Mouse (Mus musculus): ENCODE data around the gene Ehmt2. TPM values are rescaled to one million over a fixed set of nuclear protein-coding genes. Genes with fewer than 3 reads are reported as not detected.
"Not testable (repeated sequence)": the region's sequence is repeated elsewhere in the genome, so short reads cannot be mapped to it uniquely, and the experiment has no call there.

The Ehmt2 gene
- polyA plus RNA-seq, 1 experiment from 2014 or later = 92.8 TPM

DNA sequence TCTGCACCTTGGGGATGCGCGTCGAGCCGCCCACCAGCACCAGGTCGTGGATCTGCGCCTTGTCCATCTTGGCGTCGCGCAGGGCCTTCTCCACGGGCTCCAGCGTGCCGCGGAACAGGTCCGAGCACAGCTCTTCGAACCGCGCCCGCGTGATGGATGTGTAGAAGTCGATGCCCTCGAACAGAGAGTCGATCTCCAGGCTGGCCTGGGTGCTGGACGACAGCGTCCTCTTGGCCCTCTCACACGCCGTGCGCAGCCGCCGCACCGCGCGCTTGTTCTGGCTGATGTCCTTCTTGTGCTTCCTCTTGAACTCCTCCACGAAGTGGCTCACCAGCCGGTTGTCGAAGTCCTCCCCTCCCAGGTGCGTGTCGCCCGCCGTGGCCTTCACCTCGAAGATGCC, 59.7 kb downstream of the Ehmt2 start:
- peaks cover 17% of the 10 kb centered on the region for H3K4me1 ChIP-seq (ENCODE audit: insufficient read depth, low read length)
- ATAC-seq (ENCODE audit: low FRiP score, low TSS enrichment); H3K4me3 ChIP-seq (ENCODE audit: low read length); H3K9ac ChIP-seq (replicated peaks; ENCODE audit: low read length); H3K9me3 ChIP-seq (ENCODE audit: low read length); H3K27ac ChIP-seq (ENCODE audit: low read length); H3K36me3 ChIP-seq (ENCODE audit: insufficient read depth, low read length); H3K27me3 ChIP-seq (ENCODE audit: insufficient read depth, low read length); H3K4me2 ChIP-seq (replicated peaks; ENCODE audit: low read depth, low read length): not testable (repeated sequence)
- 19% methylated on average over 21 of the region's 40 CpGs for WGBS

DNA sequence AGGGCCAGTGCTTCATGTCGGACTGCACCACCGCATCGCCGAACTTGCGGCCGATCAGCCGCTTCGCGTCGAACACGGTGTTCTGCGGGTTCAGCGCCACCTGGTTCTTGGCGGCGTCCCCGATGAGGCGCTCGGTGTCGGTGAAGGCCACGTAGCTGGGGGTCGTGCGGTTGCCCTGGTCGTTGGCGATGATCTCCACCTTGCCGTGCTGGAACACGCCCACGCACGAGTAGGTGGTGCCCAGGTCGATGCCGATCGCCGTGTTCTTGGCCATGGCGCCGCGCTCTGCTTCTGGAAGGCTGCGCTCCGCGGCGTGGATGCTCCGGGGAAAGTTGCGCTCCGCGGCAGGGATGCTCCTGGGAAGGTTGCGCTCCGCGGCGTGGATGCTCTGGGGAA, 60.5 kb downstream of the Ehmt2 start:
- H3K27me3 ChIP-seq (ENCODE audit: insufficient read depth, low read length); H3K36me3 ChIP-seq (ENCODE audit: insufficient read depth, low read length); H3K9me3 ChIP-seq (ENCODE audit: low read length); H3K9ac ChIP-seq (replicated peaks; ENCODE audit: low read length); ATAC-seq (ENCODE audit: low FRiP score, low TSS enrichment); H3K27ac ChIP-seq (ENCODE audit: low read length): not testable (repeated sequence)
- Histone ChIP-seq H3K4me1 (ENCODE audit: insufficient read depth, low read length) (peaks cover 17% of the 10 kb centered on the region), H3K4me3 (ENCODE audit: low read length) (peak overlapping the region; percentile 56), H3K4me2 (replicated peaks; ENCODE audit: low read depth, low read length) (peak overlapping the region; percentile 53)
- under 1% methylated on average over 18 of the region's 47 CpGs for WGBS

DNA sequence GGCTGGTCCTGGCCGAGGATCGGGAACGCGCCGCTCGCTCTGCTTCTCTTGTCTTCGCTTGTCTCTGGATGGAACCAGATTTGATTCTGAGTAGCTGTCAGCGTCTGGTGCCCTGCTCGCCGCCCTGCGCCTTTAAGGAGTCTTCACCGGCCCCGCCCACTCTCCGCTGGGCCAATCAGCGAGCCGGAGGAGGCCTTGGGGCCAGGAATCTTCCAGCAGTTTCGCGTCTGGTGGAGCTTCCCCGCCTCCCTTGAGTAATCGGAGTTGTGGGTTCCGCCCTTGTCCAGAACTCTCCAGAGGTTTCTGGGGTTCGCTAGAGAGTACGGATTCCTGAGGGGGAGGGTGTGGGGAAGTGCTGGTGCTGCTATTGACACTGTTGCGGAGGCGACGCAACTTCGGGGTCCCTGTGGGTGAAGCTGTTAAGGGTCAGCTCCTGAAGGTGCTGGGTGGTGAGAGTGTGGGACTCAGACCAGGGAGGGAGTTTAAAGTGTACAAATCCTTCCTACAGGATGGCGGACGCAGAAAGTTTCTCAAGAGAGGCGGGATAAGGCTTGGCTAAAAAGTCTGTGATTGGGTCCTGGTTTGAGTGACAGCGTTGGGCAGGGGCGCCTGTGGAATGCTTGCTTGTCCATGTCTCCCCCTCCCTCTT, 61.0 kb downstream of the Ehmt2 start, which contains the start of gene Hspa1b:
Gene Hspa1b, minus strand, starts transcription at position 109 of the 649 bp plus-strand sequence.
- ATAC-seq (ENCODE audit: low FRiP score, low TSS enrichment) = peak; percentile 92
- WGBS = 0% methylated on average over 27 of the region's 32 CpGs
- not testable (repeated sequence) for H3K36me3 ChIP-seq (ENCODE audit: insufficient read depth, low read length); H3K27me3 ChIP-seq (ENCODE audit: insufficient read depth, low read length); H3K9me3 ChIP-seq (ENCODE audit: low read length)
- Histone ChIP-seq H3K4me2 (replicated peaks; ENCODE audit: low read depth, low read length) (peak within 1 kb of the TSS; percentile 69), H3K4me1 (ENCODE audit: insufficient read depth, low read length) (peaks cover 18% of the 10 kb centered on the region), H3K27ac (ENCODE audit: low read length) (peak within 1 kb of the TSS; percentile 99), H3K4me3 (ENCODE audit: low read length) (peak within 1 kb of the TSS; percentile 56), H3K9ac (replicated peaks; ENCODE audit: low read length) (peak within 1 kb of the TSS; percentile 83)

DNA sequence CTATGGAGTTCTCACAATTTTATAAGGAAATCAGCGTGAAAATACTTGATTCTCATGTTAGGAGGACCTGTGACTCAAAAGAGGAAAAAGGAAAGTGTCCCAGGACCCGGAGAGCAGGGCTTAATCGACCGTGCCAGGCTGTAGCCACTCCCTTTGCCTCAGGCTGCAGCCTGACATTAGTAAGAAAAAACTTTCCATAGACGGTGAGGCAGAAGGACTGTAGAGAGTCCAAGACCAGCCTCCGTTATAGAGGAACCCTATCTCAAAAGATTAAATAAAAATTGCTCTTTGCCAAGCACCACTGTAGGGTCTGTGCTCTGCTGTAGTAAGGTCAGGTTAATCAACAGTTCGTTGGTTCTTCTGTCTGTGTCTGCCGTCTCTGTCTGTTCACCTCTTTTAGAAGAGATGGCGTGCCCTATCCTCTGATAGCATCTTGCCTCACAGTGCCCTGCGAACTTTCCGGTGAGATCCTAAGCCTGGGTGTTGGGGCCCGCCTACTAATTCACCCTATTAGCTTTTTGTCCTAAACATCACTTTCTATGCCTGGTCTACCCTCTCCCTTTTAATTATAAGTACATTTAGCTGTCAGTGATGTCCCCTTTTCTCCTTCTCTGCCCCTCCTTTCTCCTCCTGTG, 61.7 kb downstream of the Ehmt2 start:
- peak overlapping the region; percentile 56 for H3K4me3 ChIP-seq (ENCODE audit: low read length)
- peak overlapping the region; percentile 69 for H3K4me2 ChIP-seq (replicated peaks; ENCODE audit: low read depth, low read length)
- H3K9ac ChIP-seq (replicated peaks; ENCODE audit: low read length) = peak overlapping the region; percentile 83
- no peaks in the 10 kb centered on the region for H3K36me3 ChIP-seq (ENCODE audit: insufficient read depth, low read length)
- H3K27ac ChIP-seq (ENCODE audit: low read length) = peak overlapping the region; percentile 99
- ATAC-seq (ENCODE audit: low FRiP score, low TSS enrichment) = peak; percentile 35
- 8% methylated on average over 12 of the region's 12 CpGs for WGBS
- H3K27me3 ChIP-seq (ENCODE audit: insufficient read depth, low read length) = no peaks in the 10 kb centered on the region
- no peaks in the 10 kb centered on the region for H3K9me3 ChIP-seq (ENCODE audit: low read length)
- H3K4me1 ChIP-seq (ENCODE audit: insufficient read depth, low read length) = peaks cover 24% of the 10 kb centered on the region

DNA sequence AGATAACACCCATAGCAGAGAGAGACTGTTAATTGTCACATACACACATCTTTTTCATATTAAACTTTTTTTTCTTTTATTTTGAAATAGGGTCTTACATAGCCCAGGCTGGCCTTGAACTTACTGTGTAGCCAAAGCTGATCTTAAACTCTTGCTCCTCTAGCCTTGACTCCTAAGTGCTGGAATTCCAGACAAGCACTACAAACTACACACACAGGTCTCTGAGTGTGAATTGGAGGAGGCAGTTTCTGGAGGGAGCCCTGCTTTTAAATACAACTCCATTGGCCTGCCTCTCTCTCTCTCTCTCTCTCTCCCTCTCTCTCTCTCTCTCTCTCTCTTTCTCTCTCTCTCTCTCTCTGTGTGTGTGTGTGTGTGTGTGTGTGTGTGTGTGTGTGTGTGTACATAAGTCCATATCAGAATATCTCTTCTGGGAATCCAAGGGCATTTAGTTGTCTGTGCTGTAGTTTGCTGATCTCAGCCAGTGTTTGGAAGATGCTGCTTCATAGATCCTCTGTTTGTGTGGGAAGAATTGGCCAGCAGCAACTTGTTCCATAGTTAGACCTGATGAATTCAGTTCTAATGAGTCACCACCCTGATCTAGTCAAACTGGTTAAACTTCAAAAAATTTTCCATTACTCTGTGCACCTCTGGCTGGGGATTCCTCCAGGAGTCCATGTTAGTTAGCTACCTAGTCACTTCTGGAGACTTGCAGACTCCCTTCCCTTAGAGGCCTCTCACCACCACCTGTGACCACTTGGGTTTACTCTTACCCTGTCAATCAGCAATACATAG, 62.6 kb downstream of the Ehmt2 start:
- peaks cover 27% of the 10 kb centered on the region for H3K4me1 ChIP-seq (ENCODE audit: insufficient read depth, low read length)
- no peak for ATAC-seq (ENCODE audit: low FRiP score, low TSS enrichment)
- H3K27ac ChIP-seq (ENCODE audit: low read length) = peak overlapping the region; percentile 99
- no peak overlapping the region for H3K4me2 ChIP-seq (replicated peaks; ENCODE audit: low read depth, low read length)
- H3K9ac ChIP-seq (replicated peaks; ENCODE audit: low read length) = no peak overlapping the region
- H3K27me3 ChIP-seq (ENCODE audit: insufficient read depth, low read length) = no peaks in the 10 kb centered on the region
- H3K4me3 ChIP-seq (ENCODE audit: low read length) = no peak overlapping the region
- H3K36me3 ChIP-seq (ENCODE audit: insufficient read depth, low read length) = no peaks in the 10 kb centered on the region
- H3K9me3 ChIP-seq (ENCODE audit: low read length) = no peaks in the 10 kb centered on the region

DNA sequence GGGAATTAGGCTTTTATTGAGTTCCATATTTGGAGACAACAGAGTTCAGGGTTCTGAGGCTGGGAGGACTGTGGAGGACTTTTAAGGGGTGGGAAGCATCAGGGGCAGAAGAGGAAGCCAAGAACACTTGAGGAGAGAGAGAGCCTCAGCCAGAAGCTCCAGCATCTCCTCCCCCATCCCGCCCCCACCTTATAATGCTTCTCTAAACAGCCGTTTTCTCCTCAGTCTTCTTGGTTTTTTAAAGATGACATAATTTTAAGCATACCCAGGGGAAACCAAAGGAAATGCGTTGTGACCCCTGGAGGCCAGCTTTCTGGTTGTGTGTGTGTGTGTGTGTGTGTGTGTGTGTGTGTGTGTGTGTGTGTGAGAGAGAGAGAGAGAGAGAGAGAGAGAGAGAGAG, 63.9 kb downstream of the Ehmt2 start:
- Histone ChIP-seq H3K4me2 (replicated peaks; ENCODE audit: low read depth, low read length) (no peak overlapping the region), H3K9ac (replicated peaks; ENCODE audit: low read length) (no peak overlapping the region), H3K4me3 (ENCODE audit: low read length) (no peak overlapping the region), H3K4me1 (ENCODE audit: insufficient read depth, low read length) (peaks cover 27% of the 10 kb centered on the region), H3K27me3 (ENCODE audit: insufficient read depth, low read length) (no peaks in the 10 kb centered on the region), H3K27ac (ENCODE audit: low read length) (peak overlapping the region; percentile 57), H3K9me3 (ENCODE audit: low read length) (no peaks in the 10 kb centered on the region), H3K36me3 (ENCODE audit: insufficient read depth, low read length) (no peaks in the 10 kb centered on the region)
- 18% methylated on average over 3 of the region's 3 CpGs for WGBS
- ATAC-seq (ENCODE audit: low FRiP score, low TSS enrichment) = no peak

DNA sequence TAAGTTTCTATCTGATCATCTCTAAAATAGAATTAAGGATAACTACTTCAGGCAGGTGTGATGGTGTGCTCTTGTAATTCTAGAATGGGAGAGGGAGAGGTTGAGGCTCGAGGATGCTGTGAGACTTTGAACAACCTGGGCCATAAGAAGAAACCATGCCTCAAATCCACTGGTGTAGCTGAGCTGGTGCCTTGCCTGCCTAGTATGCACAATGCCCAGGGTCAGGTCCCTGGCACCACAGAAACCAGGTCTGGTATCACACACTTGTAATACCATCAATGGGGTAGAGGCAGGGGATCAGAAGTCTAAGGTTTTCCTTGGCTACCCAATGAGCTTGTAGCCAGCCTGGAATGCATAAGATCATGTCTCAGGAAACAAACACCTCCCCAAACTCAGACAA, 64.6 kb downstream of the Ehmt2 start:
- no peak for ATAC-seq (ENCODE audit: low FRiP score, low TSS enrichment)
- Histone ChIP-seq H3K4me1 (ENCODE audit: insufficient read depth, low read length) (peaks cover 27% of the 10 kb centered on the region), H3K4me2 (replicated peaks; ENCODE audit: low read depth, low read length) (no peak overlapping the region), H3K27ac (ENCODE audit: low read length) (no peak overlapping the region), H3K9ac (replicated peaks; ENCODE audit: low read length) (no peak overlapping the region), H3K9me3 (ENCODE audit: low read length) (no peaks in the 10 kb centered on the region), H3K4me3 (ENCODE audit: low read length) (no peak overlapping the region), H3K36me3 (ENCODE audit: insufficient read depth, low read length) (no peaks in the 10 kb centered on the region), H3K27me3 (ENCODE audit: insufficient read depth, low read length) (peaks cover 3% of the 10 kb centered on the region)
- WGBS = 63% methylated on average over 1 of the region's 1 CpGs

Small RNA genes within 50 kb of the gene (microRNA-seq; reads per million reads assigned to microRNA genes)
- gene Mir6972 = not detected

Other genes starting within 250 kb of the Ehmt2 start
- 0.51 and 0.52 TPM in 2 replicates for gene Tnxb, start 227.9 kb upstream of the Ehmt2 start, polyA plus RNA-seq (2015; fragmentation: Nextera tagmentation; extraction: Ambion mirVana)
- 0.78 and 1.5 TPM in 2 replicates for gene C4b, start 154.6 kb upstream of the Ehmt2 start, polyA plus RNA-seq (2015; fragmentation: Nextera tagmentation; extraction: Ambion mirVana)
- 38.4 and 41.9 TPM in 2 replicates for gene Cyp21a1, start 93.9 kb upstream of the Ehmt2 start, polyA plus RNA-seq (2015; fragmentation: Nextera tagmentation; extraction: Ambion mirVana)
- gene Stk19, start 61.5 kb upstream of the Ehmt2 start, polyA plus RNA-seq (2015; fragmentation: Nextera tagmentation; extraction: Ambion mirVana) = 31.7 and 34.7 TPM in 2 replicates
- gene Dxo, start 61.5 kb upstream of the Ehmt2 start, polyA plus RNA-seq (2015; fragmentation: Nextera tagmentation; extraction: Ambion mirVana) = 71.0 and 77.9 TPM in 2 replicates
- gene Skiv2l, start 48.3 kb upstream of the Ehmt2 start, polyA plus RNA-seq (2015; fragmentation: Nextera tagmentation; extraction: Ambion mirVana) = 59.3 and 62.0 TPM in 2 replicates
- 117 and 121 TPM in 2 replicates for gene Nelfe, start 48.1 kb upstream of the Ehmt2 start, polyA plus RNA-seq (2015; fragmentation: Nextera tagmentation; extraction: Ambion mirVana)
- gene Cfb, start 36.0 kb upstream of the Ehmt2 start, polyA plus RNA-seq (2015; fragmentation: Nextera tagmentation; extraction: Ambion mirVana) = 15.1 and 17.3 TPM in 2 replicates
- gene Zbtb12, start 19.0 kb upstream of the Ehmt2 start, polyA plus RNA-seq (2015; fragmentation: Nextera tagmentation; extraction: Ambion mirVana) = 3.5 and 4.3 TPM in 2 replicates
- not detected in 2 replicates for gene Gm20547, start 16.4 kb upstream of the Ehmt2 start, polyA plus RNA-seq (2015; fragmentation: Nextera tagmentation; extraction: Ambion mirVana)
- gene C2, start 204 bp upstream of the Ehmt2 start, polyA plus RNA-seq (2015; fragmentation: Nextera tagmentation; extraction: Ambion mirVana) = 4.6 and 5.7 TPM in 2 replicates
- 17.9 and 18.9 TPM in 2 replicates for gene Slc44a4, start 16.0 kb downstream of the Ehmt2 start, polyA plus RNA-seq (2015; fragmentation: Nextera tagmentation; extraction: Ambion mirVana)
- gene Neu1, start 32.8 kb downstream of the Ehmt2 start, polyA plus RNA-seq (2015; fragmentation: Nextera tagmentation; extraction: Ambion mirVana) = 50.0 and 54.1 TPM in 2 replicates
- 0.76 and 0.80 TPM in 2 replicates for gene Hspa1b, start 60.8 kb downstream of the Ehmt2 start, polyA plus RNA-seq (2015; fragmentation: Nextera tagmentation; extraction: Ambion mirVana)
- not detected in 2 replicates for gene Gm20481, start 71.4 kb downstream of the Ehmt2 start, polyA plus RNA-seq (2015; fragmentation: Nextera tagmentation; extraction: Ambion mirVana)
- 11.2 and 13.4 TPM in 2 replicates for gene Hspa1a, start 73.7 kb downstream of the Ehmt2 start, polyA plus RNA-seq (2015; fragmentation: Nextera tagmentation; extraction: Ambion mirVana)
- 1.0 and 1.3 TPM in 2 replicates for gene Hspa1l, start 74.2 kb downstream of the Ehmt2 start, polyA plus RNA-seq (2015; fragmentation: Nextera tagmentation; extraction: Ambion mirVana)
- gene Lsm2, start 83.4 kb downstream of the Ehmt2 start, polyA plus RNA-seq (2015; fragmentation: Nextera tagmentation; extraction: Ambion mirVana) = 206 and 230 TPM in 2 replicates
- gene Vars, start 102.5 kb downstream of the Ehmt2 start, polyA plus RNA-seq (2015; fragmentation: Nextera tagmentation; extraction: Ambion mirVana) = 132 and 137 TPM in 2 replicates
- 0.21 and 0.31 TPM in 2 replicates for gene Vwa7, start 118.1 kb downstream of the Ehmt2 start, polyA plus RNA-seq (2015; fragmentation: Nextera tagmentation; extraction: Ambion mirVana)
- gene Sapcd1, start 129.5 kb downstream of the Ehmt2 start, polyA plus RNA-seq (2015; fragmentation: Nextera tagmentation; extraction: Ambion mirVana) = 5.7 and 7.1 TPM in 2 replicates
- gene Msh5, start 148.3 kb downstream of the Ehmt2 start, polyA plus RNA-seq (2015; fragmentation: Nextera tagmentation; extraction: Ambion mirVana) = 4.5 and 6.9 TPM in 2 replicates
- 341 and 345 TPM in 2 replicates for gene Clic1, start 151.5 kb downstream of the Ehmt2 start, polyA plus RNA-seq (2015; fragmentation: Nextera tagmentation; extraction: Ambion mirVana)
- gene Ddah2, start 160.6 kb downstream of the Ehmt2 start, polyA plus RNA-seq (2015; fragmentation: Nextera tagmentation; extraction: Ambion mirVana) = 375 and 376 TPM in 2 replicates
- gene Ly6g6c, start 166.9 kb downstream of the Ehmt2 start, polyA plus RNA-seq (2015; fragmentation: Nextera tagmentation; extraction: Ambion mirVana) = not detected in 2 replicates
- 0.49 and 0.52 TPM in 2 replicates for gene Mpig6b, start 167.7 kb downstream of the Ehmt2 start, polyA plus RNA-seq (2015; fragmentation: Nextera tagmentation; extraction: Ambion mirVana)
- gene Ly6g6e, start 178.4 kb downstream of the Ehmt2 start, polyA plus RNA-seq (2015; fragmentation: Nextera tagmentation; extraction: Ambion mirVana) = 1.1 and 2.0 TPM in 2 replicates
- 4.4 and 4.6 TPM in 2 replicates for gene Ly6g6d, start 179.6 kb downstream of the Ehmt2 start, polyA plus RNA-seq (2015; fragmentation: Nextera tagmentation; extraction: Ambion mirVana)
- gene Ly6g6f, start 187.1 kb downstream of the Ehmt2 start, polyA plus RNA-seq (2015; fragmentation: Nextera tagmentation; extraction: Ambion mirVana) = 0.26 TPM in 1 of 2 replicates, not detected in the other
- gene Abhd16a, start 190.8 kb downstream of the Ehmt2 start, polyA plus RNA-seq (2015; fragmentation: Nextera tagmentation; extraction: Ambion mirVana) = 115 and 118 TPM in 2 replicates
- not detected in 2 replicates for gene Ly6g5c, start 209.8 kb downstream of the Ehmt2 start, polyA plus RNA-seq (2015; fragmentation: Nextera tagmentation; extraction: Ambion mirVana)
- 0.89 and 1.5 TPM in 2 replicates for gene Ly6g5b, start 217.0 kb downstream of the Ehmt2 start, polyA plus RNA-seq (2015; fragmentation: Nextera tagmentation; extraction: Ambion mirVana)
- 22.3 and 23.7 TPM in 2 replicates for gene Gpank1, start 223.0 kb downstream of the Ehmt2 start, polyA plus RNA-seq (2015; fragmentation: Nextera tagmentation; extraction: Ambion mirVana)
- 293 and 308 TPM in 2 replicates for gene Csnk2b, start 223.6 kb downstream of the Ehmt2 start, polyA plus RNA-seq (2015; fragmentation: Nextera tagmentation; extraction: Ambion mirVana)
- gene D17H6S53E, start 227.9 kb downstream of the Ehmt2 start, polyA plus RNA-seq (2015; fragmentation: Nextera tagmentation; extraction: Ambion mirVana) = 8.5 and 12.0 TPM in 2 replicates
- gene Apom, start 233.6 kb downstream of the Ehmt2 start, polyA plus RNA-seq (2015; fragmentation: Nextera tagmentation; extraction: Ambion mirVana) = 22.2 and 27.5 TPM in 2 replicates
- 56.4 TPM in 2 replicates for gene Bag6, start 236.7 kb downstream of the Ehmt2 start, polyA plus RNA-seq (2015; fragmentation: Nextera tagmentation; extraction: Ambion mirVana)

Data from kidney, embryonic 16.5 days (tissue).